Mouse (Mus musculus): Measurements from ENCODE around the gene Pla2g4a.

The Pla2g4a gene

GRCm38 (mm10) chr1:149856720-149857119, 104.4 kb downstream of the Pla2g4a start:
- peak; percentile 88 for DNase-seq (ENCODE audit: low read depth, low spot score)

DNA sequence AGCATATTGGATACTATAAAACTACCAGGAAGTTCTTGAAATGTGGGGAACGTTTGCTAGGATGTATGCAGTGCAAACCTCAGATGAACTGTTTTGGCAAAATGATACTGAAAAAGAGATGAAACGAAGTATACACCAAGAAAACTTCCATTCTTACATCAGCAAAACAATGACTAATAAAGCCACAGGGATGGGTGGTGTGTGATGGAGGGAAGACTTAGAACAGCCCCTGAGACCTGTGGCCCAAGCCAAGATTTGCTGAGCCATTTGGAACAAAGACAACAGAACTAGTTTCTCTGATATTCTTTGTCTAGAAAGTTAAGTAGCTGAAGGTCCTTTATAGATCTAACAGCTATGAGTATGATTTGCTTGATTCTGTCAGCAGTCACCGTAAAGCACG, 105.5 kb downstream of the Pla2g4a start:
- DNase-seq (ENCODE audit: low read depth, low spot score), result no peak

- DNase-seq (ENCODE audit: low read depth, low spot score), result no peak
Measured at GRCm38 (mm10) chr1:149854867-149855266, 106.2 kb downstream of the Pla2g4a start.

GRCm38 (mm10) chr1:149846655-149847054, 114.4 kb downstream of the Pla2g4a start:
- DNase-seq (ENCODE audit: low read depth, low spot score), result no peak

DNA sequence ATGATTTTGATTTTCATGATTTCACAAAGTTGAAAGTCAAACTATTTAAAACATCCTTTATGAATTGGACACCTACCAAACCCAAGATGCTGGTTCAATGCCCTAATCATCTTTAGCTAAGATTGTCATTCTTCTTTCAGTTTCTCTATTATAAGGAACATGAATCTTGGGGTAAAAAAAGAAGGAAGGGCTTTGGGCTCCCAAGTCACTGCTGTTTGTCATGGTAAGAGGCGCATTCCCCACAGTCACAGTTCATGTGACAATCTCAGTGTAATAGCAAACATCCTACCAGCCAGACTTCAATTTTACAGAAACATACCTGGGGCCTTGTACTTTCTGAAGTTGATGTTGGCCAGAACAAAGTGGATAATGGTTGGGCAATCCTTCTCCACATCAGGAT, 119.2 kb downstream of the Pla2g4a start:
- no peak for DNase-seq (ENCODE audit: low read depth, low spot score)

DNA sequence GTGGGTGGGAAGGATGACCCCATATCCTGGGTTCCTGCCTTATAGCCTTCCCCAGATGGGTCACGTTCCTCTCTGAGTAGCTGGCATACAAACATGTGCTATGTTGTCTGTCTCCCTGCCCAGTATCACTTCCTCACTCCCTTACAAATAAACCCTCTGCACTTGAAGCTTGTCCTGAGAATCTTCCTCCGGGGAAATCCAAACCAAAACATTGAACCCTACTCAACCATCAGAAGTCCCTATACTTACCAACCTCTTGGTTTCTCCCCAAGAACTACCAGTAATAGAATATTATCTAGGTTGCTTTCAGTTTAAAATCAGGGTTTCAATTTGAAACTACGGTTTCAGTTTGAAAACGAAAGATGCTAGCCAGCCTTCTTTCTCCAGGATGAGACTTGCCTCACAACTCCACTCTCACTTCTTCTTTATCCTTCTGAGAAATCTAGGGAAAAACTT, 120.1 kb downstream of the Pla2g4a start:
- DNase-seq (ENCODE audit: low read depth, low spot score), result no peak

GRCm38 (mm10) chr1:149840312-149840930, 120.7 kb downstream of the Pla2g4a start:
- no peak for DNase-seq (ENCODE audit: low read depth, low spot score)

DNA sequence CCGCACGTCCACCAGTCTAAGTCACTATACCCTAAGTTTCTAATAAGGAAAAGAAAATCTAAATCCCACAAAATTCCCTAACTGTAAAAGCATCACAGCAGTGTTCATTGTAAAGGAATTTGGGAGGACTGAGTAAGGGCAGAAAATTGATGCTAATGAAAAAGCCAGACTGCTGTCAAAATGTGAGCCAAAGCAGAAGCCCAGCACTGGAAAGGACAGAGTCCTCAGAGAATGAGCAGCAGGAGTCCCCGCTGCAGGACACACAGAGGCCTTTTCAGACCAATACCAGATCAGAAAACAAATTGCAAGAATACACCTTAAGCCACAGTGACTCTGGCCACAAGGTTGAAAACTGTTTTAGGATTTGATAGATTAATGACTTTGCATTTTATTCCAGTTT, 124.6 kb downstream of the Pla2g4a start:
- DNase-seq (ENCODE audit: low read depth, low spot score), result no peak

GRCm38 (mm10) chr1:149833876-149834275, 127.2 kb downstream of the Pla2g4a start:
- no peak for DNase-seq (ENCODE audit: low read depth, low spot score)

DNA sequence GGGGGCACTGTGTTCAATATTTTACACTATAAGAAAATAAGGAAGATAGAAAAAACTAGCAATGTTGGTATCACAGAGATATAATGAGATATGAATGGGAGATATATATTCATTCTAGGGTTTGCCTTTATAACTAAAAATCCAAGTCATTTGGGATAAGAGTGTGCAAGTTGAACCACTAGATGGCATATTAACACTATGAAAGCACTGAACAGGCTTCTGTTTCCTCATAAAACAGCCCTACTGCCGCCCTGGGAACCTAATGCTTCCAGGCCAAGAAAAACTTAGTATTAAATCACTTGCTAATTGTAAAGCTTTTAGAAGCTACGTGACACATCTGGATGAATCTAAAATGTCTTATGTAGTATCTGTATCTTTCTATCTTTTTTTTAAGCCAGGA, 128.1 kb downstream of the Pla2g4a start:
- peak; percentile 51 for DNase-seq (ENCODE audit: low read depth, low spot score)

- DNase-seq (ENCODE audit: low read depth, low spot score), result no peak
Measured at GRCm38 (mm10) chr1:149832514-149832913, 128.6 kb downstream of the Pla2g4a start.

DNA sequence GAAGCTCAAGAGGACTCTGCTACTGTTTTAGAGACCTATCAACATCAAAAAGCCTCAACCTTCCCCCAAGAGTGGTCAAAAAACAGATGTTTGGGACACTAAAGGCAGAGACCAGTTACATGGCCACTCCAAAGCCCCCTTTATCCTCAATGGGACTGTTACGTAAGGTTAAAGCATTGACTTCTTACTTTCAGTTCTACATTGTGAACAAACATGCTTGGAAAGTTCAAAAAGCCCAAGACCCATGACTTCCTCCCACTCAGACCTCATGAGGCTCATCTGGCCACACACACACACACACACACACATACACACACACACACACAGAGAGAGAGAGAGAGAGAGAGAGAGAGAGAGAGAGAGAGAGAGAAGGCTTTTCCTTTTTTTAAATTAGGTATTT, 130.0 kb downstream of the Pla2g4a start:
- no peak for DNase-seq (ENCODE audit: low read depth, low spot score)

GRCm38 (mm10) chr1:149813616-149814345, 147.3 kb downstream of the Pla2g4a start:
- no peak for DNase-seq (ENCODE audit: low read depth, low spot score)

- DNase-seq (ENCODE audit: low read depth, low spot score), result no peak
Measured at GRCm38 (mm10) chr1:149809527-149809926, 151.6 kb downstream of the Pla2g4a start.
